Mouse (Mus musculus) mature B cell (primary cell): ENCODE results near the gene Sh2d1b2.

Experiments used
- in situ Hi-C: fragments of 300-500 bp; cut with MboI; formaldehyde crosslinking; loops from 2 replicates; pipeline ENCODE4 v1.14.3; 2019

Sh2d1b2 gene

GRCm38 (mm10) chr1:170273252-170273651 lies 40.7 kb downstream of the Sh2d1b2 start:
- in situ Hi-C loops = no loop called here

DNA sequence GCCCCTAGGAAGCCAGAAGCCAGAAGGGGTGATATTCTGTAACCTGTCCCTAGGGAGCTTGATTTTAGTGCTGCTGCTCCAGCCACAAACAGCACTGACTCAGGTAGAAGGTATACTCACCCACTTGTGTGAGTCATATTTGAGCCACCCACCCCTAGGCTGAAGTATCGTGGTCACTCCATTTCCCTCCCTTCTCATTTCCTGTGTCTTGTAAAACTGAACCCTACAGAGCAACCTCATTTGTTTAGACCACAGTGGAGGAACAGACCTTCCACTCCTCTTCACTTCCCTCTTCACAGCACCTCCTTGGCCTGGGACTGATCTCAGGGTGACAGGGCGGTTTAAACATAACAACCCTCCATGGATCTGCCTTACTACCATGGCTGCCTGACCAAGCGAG lies 44.5 kb downstream of the Sh2d1b2 start, which contains the start of gene Sh2d1b1:
Gene Sh2d1b1 (plus strand): TSS at position 305 of the 400 bp plus-strand sequence.
- in situ Hi-C loops = no loop called here

DNA sequence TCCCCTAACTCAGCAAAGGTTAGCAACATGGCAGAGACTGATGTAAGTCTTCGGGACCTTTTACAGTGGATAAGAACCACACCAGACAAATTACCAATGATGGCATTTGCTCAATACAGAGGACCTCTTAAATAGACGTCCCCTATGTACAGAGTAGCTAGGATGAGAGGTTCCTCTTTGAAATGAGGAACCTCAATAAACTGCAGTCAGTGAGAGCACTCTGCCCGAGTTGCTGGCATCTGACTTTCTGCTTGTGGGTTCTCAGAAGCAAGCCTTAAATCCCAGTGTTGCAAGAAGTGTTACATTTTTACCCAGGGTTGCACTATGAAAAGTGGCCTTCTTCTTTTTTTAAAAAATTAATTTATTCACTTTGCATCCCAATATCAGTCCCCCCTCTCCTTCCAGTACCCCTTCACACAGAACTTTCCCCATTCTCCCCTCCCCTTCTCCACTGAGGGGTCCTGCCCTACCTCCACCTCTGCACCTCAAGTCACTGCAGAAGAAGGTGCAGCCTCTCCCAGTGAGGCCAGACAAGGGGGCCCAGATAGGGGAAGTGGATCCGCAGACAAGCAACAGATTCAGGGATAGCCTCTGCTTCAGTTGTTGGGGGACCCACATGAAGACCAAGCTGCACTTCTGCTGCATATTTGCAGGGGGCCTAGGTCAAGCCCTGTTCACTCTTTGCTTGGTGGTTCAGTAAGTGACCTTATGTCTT lies 50.0 kb downstream of the Sh2d1b2 start:
- in situ Hi-C loops = no loop called here

GRCm38 (mm10) chr1:170292239-170292951 lies 59.8 kb downstream of the Sh2d1b2 start:
- in situ Hi-C loops = no loop called here

DNA sequence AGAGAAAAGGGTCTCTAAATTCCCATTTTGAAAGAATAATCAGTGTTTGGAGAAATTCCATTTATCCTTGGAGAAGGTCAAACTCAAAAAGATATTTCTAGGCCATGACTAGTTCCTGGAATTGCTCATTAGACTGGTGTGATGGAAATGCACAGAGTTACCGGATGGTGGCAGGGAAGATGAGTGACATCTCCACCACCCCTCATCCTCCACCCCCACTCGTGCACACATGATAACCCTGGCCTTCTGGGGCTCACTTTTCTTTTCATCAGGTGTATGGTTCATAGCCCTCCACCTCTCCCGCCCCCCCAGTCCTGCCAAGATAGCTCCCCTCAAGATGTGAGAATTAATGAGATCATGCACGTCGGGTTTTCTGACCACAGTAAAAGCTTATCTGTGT lies 60.7 kb downstream of the Sh2d1b2 start:
- in situ Hi-C loops = no loop called here

GRCm38 (mm10) chr1:170294786-170295570 lies 62.4 kb downstream of the Sh2d1b2 start:
- in situ Hi-C loops = no loop called here

- in situ Hi-C loops = no loop called here
These were observed 66.9 kb downstream of the Sh2d1b2 start for GRCm38 (mm10) chr1:170299496-170299895.

GRCm38 (mm10) chr1:170301686-170302085 lies 69.1 kb downstream of the Sh2d1b2 start:
- in situ Hi-C loops = no loop called here

DNA sequence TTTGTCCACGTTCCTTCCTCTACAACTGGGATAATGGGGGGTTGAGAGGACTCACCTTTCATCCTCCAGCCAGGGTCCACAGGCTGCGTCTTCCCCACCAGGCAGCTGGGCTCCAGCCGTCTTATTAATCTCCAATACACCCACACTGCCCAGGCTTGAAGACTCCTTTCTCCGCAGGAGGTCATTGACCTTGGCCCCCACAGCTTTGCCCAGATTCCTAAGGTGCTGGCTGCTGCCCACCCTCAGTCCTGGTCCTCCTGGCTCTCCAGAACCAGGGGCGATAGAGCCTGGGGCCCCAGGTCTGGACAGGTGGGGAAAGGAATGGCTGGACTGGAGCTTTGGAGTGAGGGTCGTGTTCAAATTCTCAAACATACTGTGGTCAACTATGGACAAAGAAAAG lies 69.9 kb downstream of the Sh2d1b2 start:
- in situ Hi-C loops = no loop called here

DNA sequence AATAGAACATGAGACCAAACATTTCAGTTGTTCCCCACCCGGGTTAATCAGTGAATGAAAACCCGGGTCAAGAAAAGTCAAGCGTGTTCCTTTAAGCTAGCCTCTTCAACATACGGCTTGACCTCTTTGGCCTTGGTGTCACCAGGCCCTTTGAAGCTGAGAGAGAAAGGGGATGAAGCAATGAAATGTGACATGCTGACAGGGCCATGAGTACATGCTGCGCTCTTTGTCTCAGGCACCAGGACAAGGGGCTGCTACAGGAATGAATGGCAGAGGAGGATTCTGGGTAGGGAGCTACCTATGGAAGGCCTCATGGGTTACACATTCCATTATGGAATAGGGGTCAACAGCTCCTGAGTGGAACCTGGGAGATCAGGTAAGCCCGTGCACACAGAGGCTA lies 70.6 kb downstream of the Sh2d1b2 start:
- in situ Hi-C loops = no loop called here
